Comparison of ENCODE assay signal across 22 mouse cellular contexts in genomic region chr19:53571056-53571455, GRCm38 (mm10). TPM values are rescaled to one million over a fixed set of nuclear protein-coding genes. Genes with fewer than 3 reads are reported as not detected.
A peak's percentile ranks its signal among the peaks of the same experiment; 100 is the strongest.
DNase-seq lines count a peak whose midpoint lies in the region; ATAC-seq and TF ChIP-seq lines count a peak whose summit lies in the region.
"Had no signal": no experiment of that assay in that cellular context is flagged by ENCODE, and none has a peak within 500 bp of the region (broad histone marks: within the 10 kb centered on the region; RNA-seq: fewer than 3 reads in every experiment).

No protein-coding gene starts in this region.

- peak; percentile 69 for DNase-seq in heart, embryonic 10.5 days (ENCODE audit: low spot score)
- no peak for DNase-seq in heart, postnatal 10 days
- peak; percentile 7 for DNase-seq in liver, postnatal 0 days
- peak; percentile 18 for DNase-seq in limb, embryonic 10.5 days (ENCODE audit: low spot score)
- peak; percentile 14 for DNase-seq in stomach, postnatal 0 days (ENCODE audit: low spot score)
- no peak for DNase-seq in kidney, postnatal 10 days
- DNase-seq: adrenal gland, adult 2 months; adrenal gland, postnatal 14 days; cerebellum, adult 11 months; cerebellum, adult 9-11 months; forebrain, postnatal 0 days; gastrocnemius, adult 2 months; gastrocnemius, postnatal 14 days; heart, adult 18-20 months had no signal

- no peak for TF ChIP-seq CTCF in liver, postnatal 0 days (IDR thresholded peaks at IDR 0.05; ENCODE audit: low read depth)
- TF ChIP-seq CTCF in stomach, postnatal 0 days (IDR thresholded peaks at IDR 0.05; ENCODE audit: low read depth) = no peak

- no peak overlapping the region for H3K4me2 ChIP-seq in liver, postnatal 0 days (ENCODE audit: low read depth, low read length)
- H3K4me2 ChIP-seq in liver, embryonic 12.5 days = no peak overlapping the region
- no peak overlapping the region for H3K4me2 ChIP-seq in stomach, postnatal 0 days (replicated peaks; ENCODE audit: low read depth)
- H3K4me2 ChIP-seq: embryonic facial prominence, embryonic 13.5 days; heart, embryonic 13.5 days; hindbrain, embryonic 13.5 days had no signal

- no peak for TF ChIP-seq EP300 in liver, postnatal 0 days (IDR thresholded peaks at IDR 0.05; ENCODE audit: low read depth)
- TF ChIP-seq EP300 in stomach, postnatal 0 days (optimal IDR thresholded peaks at IDR 0.05) = no peak

- H3K9ac ChIP-seq in liver, postnatal 0 days (replicated peaks) = no peak overlapping the region
- no peak overlapping the region for H3K9ac ChIP-seq in liver, embryonic 12.5 days
- H3K9ac ChIP-seq in stomach, postnatal 0 days (ENCODE audit: low read length) = no peak overlapping the region
- H3K9ac ChIP-seq: embryonic facial prominence, embryonic 13.5 days; forebrain, postnatal 0 days; heart, embryonic 13.5 days; hindbrain, embryonic 13.5 days had no signal

- H3K36me3 ChIP-seq in heart, embryonic 10.5 days = no peaks in the 10 kb centered on the region
- H3K36me3 ChIP-seq in liver, postnatal 0 days (replicated peaks; ENCODE audit: insufficient read depth, low read length) = no peaks in the 10 kb centered on the region
- H3K36me3 ChIP-seq in liver, embryonic 12.5 days = no peaks in the 10 kb centered on the region
- no peaks in the 10 kb centered on the region for H3K36me3 ChIP-seq in limb, embryonic 10.5 days
- H3K36me3 ChIP-seq in stomach, postnatal 0 days (ENCODE audit: control insufficient read depth, insufficient read depth, low read length) = no peaks in the 10 kb centered on the region
- H3K36me3 ChIP-seq: embryonic facial prominence, embryonic 13.5 days; heart, embryonic 13.5 days; hindbrain, embryonic 10.5 days; hindbrain, embryonic 13.5 days had no signal

- no peaks in the 10 kb centered on the region for H3K27me3 ChIP-seq in heart, embryonic 10.5 days (ENCODE audit: insufficient read depth, poor library complexity, severe bottlenecking)
- H3K27me3 ChIP-seq in liver, postnatal 0 days (ENCODE audit: insufficient read depth, low read length) = no peaks in the 10 kb centered on the region
- H3K27me3 ChIP-seq in liver, embryonic 12.5 days (replicated peaks) = no peaks in the 10 kb centered on the region
- no peaks in the 10 kb centered on the region for H3K27me3 ChIP-seq in limb, embryonic 10.5 days (ENCODE audit: low read depth, poor library complexity, severe bottlenecking)
- H3K27me3 ChIP-seq in stomach, postnatal 0 days (ENCODE audit: control insufficient read depth, insufficient read depth, low read length) = no peaks in the 10 kb centered on the region
- H3K27me3 ChIP-seq: embryonic facial prominence, embryonic 13.5 days; heart, embryonic 13.5 days; hindbrain, embryonic 13.5 days had no signal

- H3K27ac ChIP-seq in heart, embryonic 10.5 days = 0 out of 2 replicates have a peak overlapping the region, but pooled peaks have one; percentile 23
- H3K27ac ChIP-seq in liver, postnatal 0 days (ENCODE audit: low read depth) = no peak overlapping the region
- H3K27ac ChIP-seq in liver, embryonic 12.5 days = no peak overlapping the region
- no peak overlapping the region for H3K27ac ChIP-seq in limb, embryonic 10.5 days
- H3K27ac ChIP-seq in stomach, postnatal 0 days (replicated peaks) = no peak overlapping the region
- H3K27ac ChIP-seq: embryonic facial prominence, embryonic 13.5 days; gastrocnemius, adult 2 months; heart, embryonic 13.5 days; hindbrain, embryonic 10.5 days; hindbrain, embryonic 13.5 days had no signal

- no peak for ATAC-seq in liver, postnatal 0 days
- ATAC-seq in liver, embryonic 12.5 days = no peak
- no peak for ATAC-seq in stomach, postnatal 0 days (ENCODE audit: low FRiP score, low TSS enrichment)
- ATAC-seq: forebrain, embryonic 14.5 days; forebrain, postnatal 0 days; hindbrain, embryonic 16.5 days had no signal

- intact Hi-C loops in heart, postnatal 10 days (cut with DNase I) = no loop called here

- no peak overlapping the region for H3K4me3 ChIP-seq in heart, embryonic 10.5 days
- no peak overlapping the region for H3K4me3 ChIP-seq in liver, postnatal 0 days (ENCODE audit: low read depth, low read length)
- no peak overlapping the region for H3K4me3 ChIP-seq in liver, embryonic 12.5 days
- H3K4me3 ChIP-seq in limb, embryonic 10.5 days = no peak overlapping the region
- H3K4me3 ChIP-seq in stomach, postnatal 0 days (ENCODE audit: low read depth, low read length) = no peak overlapping the region
- H3K4me3 ChIP-seq: embryonic facial prominence, embryonic 13.5 days; erythroblast, embryonic 14.5 days; gastrocnemius, adult 2 months; heart, embryonic 13.5 days; hindbrain, embryonic 10.5 days; hindbrain, embryonic 13.5 days had no signal

- WGBS in heart, embryonic 10.5 days = 49% methylated on average over 4 of the region's 4 CpGs
- WGBS in liver, postnatal 0 days (ENCODE audit: insufficient replicate concordance) = 64% methylated on average over 4 of the region's 4 CpGs
- 42% methylated on average over 4 of the region's 4 CpGs for WGBS in liver, embryonic 12.5 days (ENCODE audit: insufficient replicate concordance)
- WGBS in limb, embryonic 10.5 days = 76% methylated on average over 4 of the region's 4 CpGs
- WGBS in stomach, postnatal 0 days = 73% methylated on average over 4 of the region's 4 CpGs

- H3K9me3 ChIP-seq in heart, embryonic 10.5 days = no peaks in the 10 kb centered on the region
- H3K9me3 ChIP-seq in liver, postnatal 0 days (ENCODE audit: low read length) = no peaks in the 10 kb centered on the region
- no peaks in the 10 kb centered on the region for H3K9me3 ChIP-seq in liver, embryonic 12.5 days (replicated peaks)
- no peaks in the 10 kb centered on the region for H3K9me3 ChIP-seq in limb, embryonic 10.5 days (replicated peaks)
- H3K9me3 ChIP-seq in stomach, postnatal 0 days (ENCODE audit: control insufficient read depth, low read length) = no peaks in the 10 kb centered on the region
- H3K9me3 ChIP-seq: embryonic facial prominence, embryonic 13.5 days; hindbrain, embryonic 10.5 days; hindbrain, embryonic 13.5 days had no signal

- H3K4me1 ChIP-seq in heart, embryonic 10.5 days = peaks cover 43% of the 10 kb centered on the region
- no peaks in the 10 kb centered on the region; the same call in 1 of the 2 replicates for H3K4me1 ChIP-seq in liver, postnatal 0 days (ENCODE audit: insufficient read depth)
- peaks cover 19% of the 10 kb centered on the region for H3K4me1 ChIP-seq in liver, embryonic 12.5 days
- peaks cover 7% of the 10 kb centered on the region; the same call in 1 of the 2 replicates for H3K4me1 ChIP-seq in limb, embryonic 10.5 days
- no peaks in the 10 kb centered on the region for H3K4me1 ChIP-seq in stomach, postnatal 0 days (replicated peaks; ENCODE audit: control insufficient read depth, insufficient read depth)
- H3K4me1 ChIP-seq: embryonic facial prominence, embryonic 13.5 days had no signal

RNA-seq across cellular contexts. Expression of gene Nutf2-ps1, which starts 17.8 kb away (rescaled TPM):
- 373 and 457 TPM in 2 replicates for polyA plus RNA-seq in heart, embryonic 10.5 days (2016; fragmentation: Nextera tagmentation; extraction: Ambion mirVana)
- 100 to 1,000 TPM in 1 of 2 experiments, 10 to 100 TPM in 1; 81.9 to 104 TPM for total RNA-seq in heart, postnatal 10 days (2021)
- polyA plus RNA-seq in liver, postnatal 0 days (2015; fragmentation: Nextera tagmentation; extraction: Ambion mirVana) = 86.8 and 101 TPM in 2 replicates
- 289 and 313 TPM in 2 replicates for polyA plus RNA-seq in liver, embryonic 12.5 days (2016; fragmentation: Nextera tagmentation; extraction: Ambion mirVana)
- polyA plus RNA-seq in limb, embryonic 10.5 days (2016; fragmentation: Nextera tagmentation; extraction: Ambion mirVana) = 549 and 585 TPM in 2 replicates
- polyA plus RNA-seq in stomach, postnatal 0 days (2015; fragmentation: Nextera tagmentation; extraction: Ambion mirVana) = 168 and 177 TPM in 2 replicates

RNA-seq across cellular contexts. Expression of gene Smc3, which starts 29.1 kb away (rescaled TPM):
- 47.0 and 64.8 TPM in 2 replicates for polyA plus RNA-seq in heart, embryonic 10.5 days (2016; fragmentation: Nextera tagmentation; extraction: Ambion mirVana)
- 10 to 100 TPM; 26.3 to 29.6 TPM for total RNA-seq in heart, postnatal 10 days (2021)
- polyA plus RNA-seq in liver, postnatal 0 days (2015; fragmentation: Nextera tagmentation; extraction: Ambion mirVana) = 19.4 and 19.7 TPM in 2 replicates
- 52.9 and 53.3 TPM in 2 replicates for polyA plus RNA-seq in liver, embryonic 12.5 days (2016; fragmentation: Nextera tagmentation; extraction: Ambion mirVana)
- polyA plus RNA-seq in limb, embryonic 10.5 days (2016; fragmentation: Nextera tagmentation; extraction: Ambion mirVana) = 62.4 and 77.0 TPM in 2 replicates
- 24.9 and 27.0 TPM in 2 replicates for polyA plus RNA-seq in stomach, postnatal 0 days (2015; fragmentation: Nextera tagmentation; extraction: Ambion mirVana)

RNA-seq across cellular contexts. Expression of gene Dusp5, which starts 42.1 kb away (rescaled TPM):
- polyA plus RNA-seq in heart, embryonic 10.5 days (2016; fragmentation: Nextera tagmentation; extraction: Ambion mirVana) = 11.9 and 15.9 TPM in 2 replicates
- total RNA-seq in heart, postnatal 10 days (2021) = 10 to 100 TPM; 10.3 to 14.2 TPM
- 2.7 and 3.4 TPM in 2 replicates for polyA plus RNA-seq in liver, postnatal 0 days (2015; fragmentation: Nextera tagmentation; extraction: Ambion mirVana)
- polyA plus RNA-seq in liver, embryonic 12.5 days (2016; fragmentation: Nextera tagmentation; extraction: Ambion mirVana) = 5.7 and 5.9 TPM in 2 replicates
- polyA plus RNA-seq in limb, embryonic 10.5 days (2016; fragmentation: Nextera tagmentation; extraction: Ambion mirVana) = 6.4 and 8.9 TPM in 2 replicates
- 14.1 and 18.5 TPM in 2 replicates for polyA plus RNA-seq in stomach, postnatal 0 days (2015; fragmentation: Nextera tagmentation; extraction: Ambion mirVana)

Comparison
In these comparisons a context has a peak if more than half of its experiments do, and no peak if none do; other contexts are left out.
1. DNase-seq: peak in heart, embryonic 10.5 days (single experiment), liver, postnatal 0 days (single experiment), limb, embryonic 10.5 days (single experiment) and stomach, postnatal 0 days (single experiment); none in heart, postnatal 10 days (0 of 2) and kidney, postnatal 10 days (single experiment).